Mouse (Mus musculus): ENCODE results near the gene Gpn3. TPM values are rescaled to one million over a fixed set of nuclear protein-coding genes. Genes with fewer than 3 reads are reported as not detected.

The Gpn3 gene
- polyA plus RNA-seq, 1 experiment from 2014 or later, result 57.9 TPM

GRCm38 (mm10) chr5:122353807-122354491, 17.7 kb upstream of the Gpn3 start, which contains the start of the genes Rad9b and Vps29:
Rad9b (minus strand) TSS chr5:122354233.
Vps29 (plus strand) TSS chr5:122354369.
- Histone ChIP-seq H3K4me3 (peak within 1 kb of the TSS; percentile 92), H3K4me1 (peaks cover 8% of the 10 kb centered on the region; the same call in 1 of the 2 replicates)
- WGBS, result under 1% methylated on average over 51 of the region's 51 CpGs

GRCm38 (mm10) chr5:122354492-122355067, 17.1 kb upstream of the Gpn3 start:
- Histone ChIP-seq H3K4me1 (peaks cover 8% of the 10 kb centered on the region; the same call in 1 of the 2 replicates), H3K4me3 (peak overlapping the region; percentile 92), H3K4me2 (replicated peaks) (peak overlapping the region; percentile 86), H3K27ac (peak overlapping the region; percentile 64; the same call in 1 of the 2 replicates), H3K9me3 (no peaks in the 10 kb centered on the region), H3K36me3 (peaks cover 5% of the 10 kb centered on the region), H3K27me3 (replicated peaks) (no peaks in the 10 kb centered on the region), H3K9ac (peak overlapping the region; percentile 89)
- WGBS, result 0% methylated on average over 54 of the region's 57 CpGs
- peak; percentile 78; the same call in 1 of the 2 replicates for ATAC-seq (ENCODE audit: low FRiP score, low read depth)

More at GRCm38 (mm10) chr5:122353807-122354491, 17.7 kb upstream of the Gpn3 start, which contains the start of the genes Rad9b and Vps29:
- H3K9me3 ChIP-seq, result no peaks in the 10 kb centered on the region
- no peaks in the 10 kb centered on the region for H3K27me3 ChIP-seq (replicated peaks)
- H3K27ac ChIP-seq, result peak within 1 kb of the TSS; percentile 64; the same call in 1 of the 2 replicates
- H3K9ac ChIP-seq, result peak within 1 kb of the TSS; percentile 89
- ATAC-seq (ENCODE audit: low FRiP score, low read depth), result peak; percentile 91
- peak within 1 kb of the TSS; percentile 86 for H3K4me2 ChIP-seq (replicated peaks)
- H3K36me3 ChIP-seq, result peaks cover 2% of the 10 kb centered on the region

GRCm38 (mm10) chr5:122372192-122372769, 605 bp downstream of the Gpn3 start, which contains the start of gene Fam216a:
Fam216a (minus strand) TSS chr5:122372364.
- Histone ChIP-seq H3K36me3 (peaks cover 36% of the 10 kb centered on the region), H3K27ac (peak within 1 kb of the TSS; percentile 92), H3K4me3 (peak within 1 kb of the TSS; percentile 79), H3K4me1 (peaks cover 17% of the 10 kb centered on the region; the same call in 1 of the 2 replicates), H3K4me2 (replicated peaks) (peak within 1 kb of the TSS; percentile 76), H3K9ac (peak within 1 kb of the TSS; percentile 89), H3K27me3 (replicated peaks) (no peaks in the 10 kb centered on the region), H3K9me3 (no peaks in the 10 kb centered on the region)
- ATAC-seq (ENCODE audit: low FRiP score, low read depth), result peak; percentile 93
- 0% methylated on average over 53 of the region's 53 CpGs for WGBS

- peaks cover 30% of the 10 kb centered on the region for H3K36me3 ChIP-seq
- no peak for ATAC-seq (ENCODE audit: low FRiP score, low read depth)
- whole genome bisulfite sequencing, result 6% methylated on average over 5 of the region's 5 CpGs
Measured at GRCm38 (mm10) chr5:122372878-122373277, 1.2 kb downstream of the Gpn3 start.

GRCm38 (mm10) chr5:122377101-122377833, 5.6 kb downstream of the Gpn3 start:
- no peaks in the 10 kb centered on the region for H3K27me3 ChIP-seq (replicated peaks)
- WGBS, result 86% methylated on average over 4 of the region's 4 CpGs
- no peak overlapping the region for H3K4me2 ChIP-seq (replicated peaks)
- H3K27ac ChIP-seq, result no peak overlapping the region
- H3K9ac ChIP-seq, result no peak overlapping the region
- no peaks in the 10 kb centered on the region for H3K9me3 ChIP-seq
- H3K4me1 ChIP-seq, result peaks cover 12% of the 10 kb centered on the region; the same call in 1 of the 2 replicates
- no peak overlapping the region for H3K4me3 ChIP-seq
- no peak for ATAC-seq (ENCODE audit: low FRiP score, low read depth)
- peaks cover 47% of the 10 kb centered on the region for H3K36me3 ChIP-seq

More at GRCm38 (mm10) chr5:122372878-122373277, 1.2 kb downstream of the Gpn3 start:
- peak overlapping the region; percentile 67 for H3K9ac ChIP-seq
- H3K4me3 ChIP-seq, result peak overlapping the region; percentile 79
- H3K9me3 ChIP-seq, result no peaks in the 10 kb centered on the region
- H3K27ac ChIP-seq, result 0 out of 2 replicates have a peak overlapping the region, but pooled peaks have one; percentile 50
- peaks cover 17% of the 10 kb centered on the region; the same call in 1 of the 2 replicates for H3K4me1 ChIP-seq
- peak overlapping the region; percentile 76 for H3K4me2 ChIP-seq (replicated peaks)
- no peaks in the 10 kb centered on the region for H3K27me3 ChIP-seq (replicated peaks)

- no peak overlapping the region for H3K4me3 ChIP-seq
- H3K9me3 ChIP-seq, result no peaks in the 10 kb centered on the region
- H3K36me3 ChIP-seq, result peaks cover 49% of the 10 kb centered on the region
- H3K27me3 ChIP-seq (replicated peaks), result no peaks in the 10 kb centered on the region
- no peak overlapping the region for H3K9ac ChIP-seq
- H3K4me2 ChIP-seq (replicated peaks), result no peak overlapping the region
- H3K27ac ChIP-seq, result no peak overlapping the region
- no peak for ATAC-seq (ENCODE audit: low FRiP score, low read depth)
- 95% methylated on average over 12 of the region's 12 CpGs for WGBS
- H3K4me1 ChIP-seq, result peaks cover 8% of the 10 kb centered on the region; the same call in 1 of the 2 replicates
Measured at GRCm38 (mm10) chr5:122378171-122378570, 6.5 kb downstream of the Gpn3 start.

GRCm38 (mm10) chr5:122379374-122380155, 7.9 kb downstream of the Gpn3 start:
- H3K9ac ChIP-seq, result no peak overlapping the region
- H3K27me3 ChIP-seq (replicated peaks), result no peaks in the 10 kb centered on the region
- H3K4me2 ChIP-seq (replicated peaks), result no peak overlapping the region
- H3K4me1 ChIP-seq, result no peaks in the 10 kb centered on the region
- H3K9me3 ChIP-seq, result no peaks in the 10 kb centered on the region
- H3K4me3 ChIP-seq, result no peak overlapping the region
- 58% methylated on average over 11 of the region's 11 CpGs for WGBS
- no peak for ATAC-seq (ENCODE audit: low FRiP score, low read depth)
- H3K36me3 ChIP-seq, result peaks cover 49% of the 10 kb centered on the region
- H3K27ac ChIP-seq, result no peak overlapping the region

DNA sequence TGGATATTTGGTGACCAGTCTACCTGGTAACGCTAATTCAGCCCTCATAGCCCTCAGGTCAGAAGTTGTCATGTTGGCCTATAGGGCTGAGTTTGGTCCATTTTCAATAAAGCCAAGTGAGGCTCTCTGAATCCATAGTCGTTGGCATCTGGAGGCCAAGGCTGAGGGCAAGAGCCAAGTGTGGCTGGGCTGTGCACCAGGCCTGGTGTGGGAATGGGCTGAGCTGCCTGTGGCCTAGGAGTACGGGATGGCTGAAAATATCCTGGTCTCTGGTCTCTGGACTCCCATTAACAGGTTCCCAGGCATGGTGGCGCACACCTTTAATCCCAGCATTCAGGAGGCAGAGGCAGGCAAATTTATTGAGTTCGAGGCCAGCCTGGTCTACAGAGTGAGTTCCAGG, 18.3 kb downstream of the Gpn3 start:
- 91% methylated on average over 5 of the region's 5 CpGs for WGBS
- Histone ChIP-seq H3K36me3 (peaks cover 7% of the 10 kb centered on the region; the same call in 1 of the 2 replicates), H3K9me3 (no peaks in the 10 kb centered on the region), H3K27ac (no peak overlapping the region), H3K9ac (no peak overlapping the region), H3K4me3 (no peak overlapping the region), H3K27me3 (replicated peaks) (no peaks in the 10 kb centered on the region), H3K4me1 (peaks cover 13% of the 10 kb centered on the region), H3K4me2 (replicated peaks) (no peak overlapping the region)
- ATAC-seq (ENCODE audit: low FRiP score, low read depth), result no peak

- peaks cover 13% of the 10 kb centered on the region for H3K4me1 ChIP-seq
- no peaks in the 10 kb centered on the region for H3K27me3 ChIP-seq (replicated peaks)
- H3K4me3 ChIP-seq, result no peak overlapping the region
- H3K27ac ChIP-seq, result no peak overlapping the region
- H3K4me2 ChIP-seq (replicated peaks), result no peak overlapping the region
- no peak overlapping the region for H3K9ac ChIP-seq
- ATAC-seq (ENCODE audit: low FRiP score, low read depth), result no peak
- H3K9me3 ChIP-seq, result no peaks in the 10 kb centered on the region
- peaks cover 10% of the 10 kb centered on the region; the same call in 1 of the 2 replicates for H3K36me3 ChIP-seq
Measured at GRCm38 (mm10) chr5:122390671-122391070, 19.0 kb downstream of the Gpn3 start.

- H3K27ac ChIP-seq, result no peak overlapping the region
- ATAC-seq (ENCODE audit: low FRiP score, low read depth), result no peak
- WGBS, result 56% methylated on average over 16 of the region's 16 CpGs
- peak overlapping the region; percentile 77; the same call in 1 of the 2 replicates for H3K9ac ChIP-seq
- H3K4me3 ChIP-seq, result peak overlapping the region; percentile 78
- peaks cover 10% of the 10 kb centered on the region; the same call in 1 of the 2 replicates for H3K36me3 ChIP-seq
- H3K27me3 ChIP-seq (replicated peaks), result no peaks in the 10 kb centered on the region
- H3K4me2 ChIP-seq (replicated peaks), result peak overlapping the region; percentile 91; the same call in 1 of the 2 replicates
- H3K9me3 ChIP-seq, result no peaks in the 10 kb centered on the region
- H3K4me1 ChIP-seq, result peaks cover 13% of the 10 kb centered on the region
Measured at GRCm38 (mm10) chr5:122391178-122391785, 19.6 kb downstream of the Gpn3 start.

Measured in neural tube, embryonic 12.5 days (tissue).